Mouse (Mus musculus) embryonic facial prominence, embryonic 15.5 days (tissue): ENCODE data around the gene Psen2. TPM values are rescaled to one million over a fixed set of nuclear protein-coding genes. Genes with fewer than 3 reads are reported as not detected.

Experiments used
- ATAC-seq: fragments of 200-750 bp; cut with Nextera tagmentation; 2 replicates; pipeline ENCODE4 v1.8.0; 2017; ENCODE audit warnings: low read depth, moderate TSS enrichment; ENCODE audit not compliant: insufficient number of reproducible peaks, low FRiP score, low TSS enrichment
- H3K27ac ChIP-seq: fragments of 300-500 bp; sonication (generic); replicated peaks from 2 replicates; pipeline ENCODE4 v1.5.1; 2015; ENCODE audit warnings: mild to moderate bottlenecking, inconsistent platforms
- H3K27me3 ChIP-seq: fragments of 300-500 bp; sonication (generic); 2 replicates; pipeline ENCODE4 v1.6.1; 2015; ENCODE audit warnings: inconsistent platforms
- H3K36me3 ChIP-seq: fragments of 300-500 bp; sonication (generic); 2 replicates; pipeline ENCODE4 v1.6.1; 2015; ENCODE audit warnings: mild to moderate bottlenecking, inconsistent platforms
- H3K4me1 ChIP-seq: fragments of 300-500 bp; sonication (generic); 2 replicates; pipeline ENCODE4 v1.6.1; 2015; ENCODE audit warnings: inconsistent platforms
- H3K4me2 ChIP-seq: fragments of 300-500 bp; sonication (generic); replicated peaks from 2 replicates; pipeline ENCODE4 v1.6.1; 2015; ENCODE audit warnings: mild to moderate bottlenecking, inconsistent platforms
- H3K4me3 ChIP-seq: fragments of 300-500 bp; sonication (generic); replicated peaks from 2 replicates; pipeline ENCODE4 v1.5.1; 2015; ENCODE audit warnings: mild to moderate bottlenecking, inconsistent platforms
- H3K9ac ChIP-seq: fragments of 300-500 bp; sonication (generic); 2 replicates; pipeline ENCODE4 v1.6.1; 2015; ENCODE audit warnings: inconsistent platforms
- H3K9me3 ChIP-seq: fragments of 300-500 bp; sonication (generic); replicated peaks from 2 replicates; pipeline ENCODE4 v1.6.1; 2016; ENCODE audit warnings: inconsistent platforms
- WGBS: fragments of 180-500 bp; shearing (Covaris S2); methylation state at CpG from one replicate; pipeline ENCODE4 v1.1.7; 2015; 5-methylcytosine and 5-hydroxymethylcytosine counted together
- polyA plus RNA-seq: library from polyadenylated mRNA; unstranded; fragments of >200 nt; fragmentation: Nextera tagmentation; extraction: Ambion mirVana; gene quantifications from 2 replicates; pipeline ENCODE4 v1.2.1, GENCODE M21; 2015

Gene Psen2
- polyA plus RNA-seq, 1 experiment from 2014 or later, result 24.6 TPM

- Histone ChIP-seq H3K9ac (peak overlapping the region; percentile 39), H3K4me2 (peak overlapping the region; percentile 92), H3K27me3 (no peaks in the 10 kb centered on the region), H3K36me3 (no peaks in the 10 kb centered on the region), H3K4me3 (peak overlapping the region; percentile 77), H3K9me3 (no peaks in the 10 kb centered on the region), H3K27ac (peak overlapping the region; percentile 35; the same call in 1 of the 2 replicates), H3K4me1 (peaks cover 13% of the 10 kb centered on the region; the same call in 1 of the 2 replicates)
- under 1% methylated on average over 57 of the region's 57 CpGs for WGBS
- ATAC-seq, result peak; percentile 99
Measured at GRCm38 (mm10) chr1:180195703-180196381, 67.4 kb downstream of the Psen2 start.

- Histone ChIP-seq H3K9me3 (no peaks in the 10 kb centered on the region), H3K27me3 (no peaks in the 10 kb centered on the region), H3K36me3 (no peaks in the 10 kb centered on the region), H3K27ac (peak overlapping the region; percentile 35; the same call in 1 of the 2 replicates), H3K4me2 (peak overlapping the region; percentile 92), H3K9ac (peak overlapping the region; percentile 39; the same call in 1 of the 2 replicates), H3K4me3 (peak overlapping the region; percentile 77), H3K4me1 (peaks cover 13% of the 10 kb centered on the region; the same call in 1 of the 2 replicates)
- peak; percentile 53 for ATAC-seq
- WGBS, result 19% methylated on average over 9 of the region's 9 CpGs
Measured at GRCm38 (mm10) chr1:180194781-180195471, 68.3 kb downstream of the Psen2 start.

- no peaks in the 10 kb centered on the region for H3K36me3 ChIP-seq
- no peak overlapping the region for H3K9ac ChIP-seq
- no peaks in the 10 kb centered on the region for H3K9me3 ChIP-seq
- peaks cover 13% of the 10 kb centered on the region; the same call in 1 of the 2 replicates for H3K4me1 ChIP-seq
- no peak overlapping the region for H3K27ac ChIP-seq
- 81% methylated on average over 9 of the region's 9 CpGs for WGBS
- no peak overlapping the region for H3K4me3 ChIP-seq
- H3K4me2 ChIP-seq, result no peak overlapping the region
- ATAC-seq, result no peak
- H3K27me3 ChIP-seq, result no peaks in the 10 kb centered on the region
Measured at GRCm38 (mm10) chr1:180194048-180194447, 69.2 kb downstream of the Psen2 start.

- 70% methylated on average over 8 of the region's 8 CpGs for WGBS
- no peaks in the 10 kb centered on the region for H3K9me3 ChIP-seq
- H3K9ac ChIP-seq, result no peak overlapping the region
- H3K27ac ChIP-seq, result no peak overlapping the region
- no peak overlapping the region for H3K4me2 ChIP-seq
- peaks cover 13% of the 10 kb centered on the region; the same call in 1 of the 2 replicates for H3K4me1 ChIP-seq
- H3K4me3 ChIP-seq, result no peak overlapping the region
- no peaks in the 10 kb centered on the region for H3K27me3 ChIP-seq
- no peak for ATAC-seq
- H3K36me3 ChIP-seq, result no peaks in the 10 kb centered on the region
Measured at GRCm38 (mm10) chr1:180193391-180193935, 69.8 kb downstream of the Psen2 start.

- Histone ChIP-seq H3K4me3 (no peak overlapping the region), H3K9me3 (no peaks in the 10 kb centered on the region), H3K36me3 (no peaks in the 10 kb centered on the region), H3K4me2 (no peak overlapping the region), H3K27ac (no peak overlapping the region), H3K27me3 (no peaks in the 10 kb centered on the region), H3K4me1 (peaks cover 13% of the 10 kb centered on the region; the same call in 1 of the 2 replicates), H3K9ac (no peak overlapping the region)
- WGBS, result 51% methylated on average over 4 of the region's 4 CpGs
- ATAC-seq, result no peak
Measured at GRCm38 (mm10) chr1:180192866-180193265, 70.4 kb downstream of the Psen2 start.

GRCm38 (mm10) chr1:180191651-180192220, 71.5 kb downstream of the Psen2 start:
- peaks cover 13% of the 10 kb centered on the region; the same call in 1 of the 2 replicates for H3K4me1 ChIP-seq
- H3K4me2 ChIP-seq, result no peak overlapping the region
- no peaks in the 10 kb centered on the region for H3K27me3 ChIP-seq
- H3K36me3 ChIP-seq, result no peaks in the 10 kb centered on the region
- H3K9ac ChIP-seq, result no peak overlapping the region
- no peak overlapping the region for H3K27ac ChIP-seq
- no peaks in the 10 kb centered on the region for H3K9me3 ChIP-seq
- no peak for ATAC-seq
- no peak overlapping the region for H3K4me3 ChIP-seq
- WGBS, result 70% methylated on average over 7 of the region's 7 CpGs

GRCm38 (mm10) chr1:180191112-180191511, 72.1 kb downstream of the Psen2 start:
- Histone ChIP-seq H3K4me1 (peaks cover 8% of the 10 kb centered on the region; the same call in 1 of the 2 replicates), H3K9ac (no peak overlapping the region), H3K27me3 (no peaks in the 10 kb centered on the region), H3K9me3 (no peaks in the 10 kb centered on the region), H3K4me3 (no peak overlapping the region), H3K27ac (no peak overlapping the region), H3K36me3 (no peaks in the 10 kb centered on the region), H3K4me2 (no peak overlapping the region)
- WGBS, result 78% methylated on average over 8 of the region's 8 CpGs
- no peak for ATAC-seq

- Histone ChIP-seq H3K4me1 (no peaks in the 10 kb centered on the region), H3K36me3 (no peaks in the 10 kb centered on the region), H3K4me2 (no peak overlapping the region), H3K27me3 (no peaks in the 10 kb centered on the region), H3K9ac (no peak overlapping the region), H3K4me3 (no peak overlapping the region), H3K9me3 (no peaks in the 10 kb centered on the region), H3K27ac (no peak overlapping the region)
- 61% methylated on average over 4 of the region's 4 CpGs for WGBS
- no peak for ATAC-seq
Measured at GRCm38 (mm10) chr1:180188951-180189350, 74.3 kb downstream of the Psen2 start.

- no peaks in the 10 kb centered on the region for H3K27me3 ChIP-seq
- no peak overlapping the region for H3K27ac ChIP-seq
- H3K36me3 ChIP-seq, result no peaks in the 10 kb centered on the region
- 0 out of 2 replicates have a peak, but pooled peaks have one; percentile 50 for ATAC-seq
- H3K4me1 ChIP-seq, result no peaks in the 10 kb centered on the region
- no peaks in the 10 kb centered on the region for H3K9me3 ChIP-seq
- WGBS, result 79% methylated on average over 3 of the region's 3 CpGs
- no peak overlapping the region for H3K4me3 ChIP-seq
- no peak overlapping the region for H3K4me2 ChIP-seq
- H3K9ac ChIP-seq, result no peak overlapping the region
Measured at GRCm38 (mm10) chr1:180186371-180186770, 76.9 kb downstream of the Psen2 start.

GRCm38 (mm10) chr1:180185877-180186276, 77.4 kb downstream of the Psen2 start:
- no peak overlapping the region for H3K4me2 ChIP-seq
- H3K9ac ChIP-seq, result no peak overlapping the region
- H3K36me3 ChIP-seq, result no peaks in the 10 kb centered on the region
- H3K4me3 ChIP-seq, result no peak overlapping the region
- H3K27me3 ChIP-seq, result no peaks in the 10 kb centered on the region
- H3K4me1 ChIP-seq, result no peaks in the 10 kb centered on the region
- no peak for ATAC-seq
- WGBS, result 59% methylated on average over 5 of the region's 5 CpGs
- no peak overlapping the region for H3K27ac ChIP-seq
- no peaks in the 10 kb centered on the region for H3K9me3 ChIP-seq

GRCm38 (mm10) chr1:180184768-180185167, 78.5 kb downstream of the Psen2 start:
- WGBS, result 64% methylated on average over 7 of the region's 7 CpGs
- Histone ChIP-seq H3K9me3 (no peaks in the 10 kb centered on the region), H3K27me3 (no peaks in the 10 kb centered on the region), H3K4me3 (no peak overlapping the region), H3K4me1 (no peaks in the 10 kb centered on the region), H3K9ac (no peak overlapping the region), H3K27ac (no peak overlapping the region), H3K36me3 (no peaks in the 10 kb centered on the region), H3K4me2 (no peak overlapping the region)
- no peak for ATAC-seq
